In the genomic region with DNA sequence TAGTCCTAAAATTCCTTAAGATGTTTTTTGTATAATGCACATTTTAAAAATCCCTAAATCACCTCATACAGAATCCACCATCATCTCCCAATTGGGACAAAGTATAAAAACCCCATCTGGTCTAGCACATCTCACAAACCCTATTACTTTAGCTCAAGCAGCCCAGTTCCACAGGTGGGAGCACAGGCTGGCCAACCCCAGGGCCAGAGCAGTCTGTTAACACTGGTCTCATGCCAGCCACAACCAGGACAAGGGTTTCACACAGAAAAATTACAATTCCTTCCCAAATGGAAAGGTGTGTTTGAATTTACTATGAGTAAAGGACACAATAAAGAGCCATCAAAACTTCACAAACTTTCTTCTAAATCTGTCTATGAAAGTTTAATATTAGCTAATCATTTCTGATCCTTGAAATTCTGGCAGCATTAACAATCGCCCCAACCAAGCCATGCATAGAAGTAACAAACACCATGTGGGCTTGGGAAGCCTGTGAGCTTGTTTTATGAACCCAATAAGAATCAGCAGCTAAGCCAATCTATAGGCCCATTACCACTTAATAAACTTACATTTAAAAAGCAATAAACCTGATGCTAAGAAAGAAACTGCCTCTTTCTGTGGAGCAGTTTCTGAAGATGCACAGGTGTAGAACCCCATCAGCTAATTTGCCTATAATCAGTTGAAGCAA, we compare ENCODE assay signal across 19 mouse cellular contexts.
DNase-seq lines count a peak whose midpoint lies in the region; ATAC-seq lines count a peak whose summit lies in the region.
"Had no signal": no experiment of that assay in that cellular context is flagged by ENCODE, and none has a peak within 500 bp of the region (broad histone marks: within the 10 kb centered on the region; RNA-seq: fewer than 3 reads in every experiment).

No protein-coding gene starts in this region.

- no peak overlapping the region for H3K9ac ChIP-seq in limb, embryonic 12.5 days (replicated peaks)
- H3K9ac ChIP-seq in limb, embryonic 13.5 days = no peak overlapping the region
- H3K9ac ChIP-seq in hindbrain, embryonic 12.5 days = no peak overlapping the region
- H3K9ac ChIP-seq: embryonic facial prominence, embryonic 13.5 days; embryonic facial prominence, embryonic 15.5 days; forebrain, embryonic 12.5 days had no signal

- no peaks in the 10 kb centered on the region for H3K36me3 ChIP-seq in limb, embryonic 12.5 days
- H3K36me3 ChIP-seq in limb, embryonic 10.5 days = no peaks in the 10 kb centered on the region
- no peaks in the 10 kb centered on the region for H3K36me3 ChIP-seq in limb, embryonic 13.5 days
- no peaks in the 10 kb centered on the region for H3K36me3 ChIP-seq in hindbrain, embryonic 12.5 days
- H3K36me3 ChIP-seq: embryonic facial prominence, embryonic 13.5 days; embryonic facial prominence, embryonic 15.5 days; forebrain, embryonic 10.5 days; forebrain, embryonic 12.5 days had no signal

- no peak overlapping the region for H3K4me2 ChIP-seq in limb, embryonic 12.5 days
- H3K4me2 ChIP-seq in limb, embryonic 13.5 days (replicated peaks) = no peak overlapping the region
- H3K4me2 ChIP-seq in hindbrain, embryonic 12.5 days (replicated peaks) = no peak overlapping the region
- H3K4me2 ChIP-seq: embryonic facial prominence, embryonic 13.5 days; embryonic facial prominence, embryonic 15.5 days; forebrain, embryonic 12.5 days had no signal

- ATAC-seq in limb, embryonic 12.5 days (ENCODE audit: insufficient number of reproducible peaks, insufficient read depth, low FRiP score, low TSS enrichment, low read depth) = peak; percentile 81; the same call in 1 of the 2 replicates
- ATAC-seq in limb, embryonic 13.5 days (ENCODE audit: low FRiP score, low read depth) = peak; percentile 76; the same call in 1 of the 2 replicates
- ATAC-seq in hindbrain, embryonic 12.5 days (ENCODE audit: low FRiP score) = no peak
- ATAC-seq: forebrain, embryonic 14.5 days; forebrain, embryonic 16.5 days had no signal

- peak; percentile 76 to 80 for DNase-seq in cerebellum, postnatal 10 days
- no peak for DNase-seq in cerebellum, adult 11-12 months
- peak; percentile 11 to 39 for DNase-seq in cerebellum, postnatal 25 days
- no peak for DNase-seq in cerebellum, adult 8-10 months
- no peak for DNase-seq in limb, embryonic 10.5 days (ENCODE audit: low spot score)
- DNase-seq: adrenal gland, adult 2 months; adrenal gland, postnatal 10 days; adrenal gland, postnatal 25 days; cerebellum, adult 11 months had no signal

- WGBS in limb, embryonic 12.5 days = 49% methylated on average over 1 of the region's 1 CpGs
- 97% methylated on average over 1 of the region's 1 CpGs for WGBS in limb, embryonic 10.5 days
- 32% methylated on average over 1 of the region's 1 CpGs for WGBS in limb, embryonic 13.5 days
- 92% methylated on average over 1 of the region's 1 CpGs for WGBS in hindbrain, embryonic 12.5 days

- H3K27me3 ChIP-seq in limb, embryonic 12.5 days = no peaks in the 10 kb centered on the region
- no peaks in the 10 kb centered on the region for H3K27me3 ChIP-seq in limb, embryonic 10.5 days (ENCODE audit: low read depth, poor library complexity, severe bottlenecking)
- 0 out of 2 replicates have a peak, but pooled peaks cover 5% of the 10 kb centered on the region for H3K27me3 ChIP-seq in limb, embryonic 13.5 days
- no peaks in the 10 kb centered on the region for H3K27me3 ChIP-seq in hindbrain, embryonic 12.5 days
- H3K27me3 ChIP-seq: embryonic facial prominence, embryonic 13.5 days; embryonic facial prominence, embryonic 15.5 days; forebrain, embryonic 12.5 days had no signal

- no peak overlapping the region for H3K27ac ChIP-seq in limb, embryonic 12.5 days
- no peak overlapping the region for H3K27ac ChIP-seq in limb, embryonic 10.5 days
- H3K27ac ChIP-seq in limb, embryonic 13.5 days = no peak overlapping the region
- no peak overlapping the region for H3K27ac ChIP-seq in hindbrain, embryonic 12.5 days
- H3K27ac ChIP-seq: embryonic facial prominence, embryonic 13.5 days; embryonic facial prominence, embryonic 15.5 days; forebrain, embryonic 10.5 days; forebrain, embryonic 12.5 days had no signal

- no peaks in the 10 kb centered on the region for H3K4me1 ChIP-seq in limb, embryonic 12.5 days (replicated peaks)
- no peaks in the 10 kb centered on the region for H3K4me1 ChIP-seq in limb, embryonic 10.5 days
- H3K4me1 ChIP-seq in limb, embryonic 13.5 days = no peaks in the 10 kb centered on the region
- no peaks in the 10 kb centered on the region for H3K4me1 ChIP-seq in hindbrain, embryonic 12.5 days
- H3K4me1 ChIP-seq: embryonic facial prominence, embryonic 13.5 days; embryonic facial prominence, embryonic 15.5 days; forebrain, embryonic 10.5 days; forebrain, embryonic 12.5 days had no signal

- no peaks in the 10 kb centered on the region for H3K9me3 ChIP-seq in limb, embryonic 12.5 days
- no peaks in the 10 kb centered on the region for H3K9me3 ChIP-seq in limb, embryonic 10.5 days (replicated peaks)
- no peaks in the 10 kb centered on the region for H3K9me3 ChIP-seq in limb, embryonic 13.5 days
- no peaks in the 10 kb centered on the region for H3K9me3 ChIP-seq in hindbrain, embryonic 12.5 days (replicated peaks)
- H3K9me3 ChIP-seq: embryonic facial prominence, embryonic 13.5 days; embryonic facial prominence, embryonic 15.5 days; forebrain, embryonic 10.5 days; forebrain, embryonic 12.5 days had no signal

- no peak overlapping the region for H3K4me3 ChIP-seq in limb, embryonic 12.5 days (replicated peaks)
- H3K4me3 ChIP-seq in limb, embryonic 10.5 days = no peak overlapping the region
- H3K4me3 ChIP-seq in limb, embryonic 13.5 days = no peak overlapping the region
- H3K4me3 ChIP-seq in hindbrain, embryonic 12.5 days = no peak overlapping the region
- H3K4me3 ChIP-seq: embryonic facial prominence, embryonic 13.5 days; embryonic facial prominence, embryonic 15.5 days; erythroblast, embryonic 14.5 days; forebrain, embryonic 10.5 days; forebrain, embryonic 12.5 days had no signal

Comparison
In these comparisons a context has a peak if more than half of its experiments do, and no peak if none do; other contexts are left out.
1. DNase-seq: peak in cerebellum, postnatal 10 days (2 of 2) and cerebellum, postnatal 25 days (2 of 2); none in cerebellum, adult 11-12 months (single experiment), cerebellum, adult 8-10 months (single experiment) and limb, embryonic 10.5 days (single experiment).